Mouse (Mus musculus) limb, embryonic 15.5 days (tissue): Measurements from ENCODE around the gene Ifi27. TPM values are rescaled to one million over a fixed set of nuclear protein-coding genes. Genes with fewer than 3 reads are reported as not detected.
"Not testable (repeated sequence)": the region's sequence is repeated elsewhere in the genome, so short reads cannot be mapped to it uniquely, and the experiment has no call there.

Source experiments
- ATAC-seq: fragments of 200-750 bp; cut with Nextera tagmentation; 2 replicates; pipeline ENCODE4 v1.8.0; 2017; ENCODE audit warnings: low read depth, moderate TSS enrichment; ENCODE audit not compliant: insufficient number of reproducible peaks, low FRiP score, low TSS enrichment
- H3K27ac ChIP-seq: fragments of 300-500 bp; sonication (generic); 2 replicates; pipeline ENCODE4 v1.5.1; 2015; ENCODE audit warnings: moderate library complexity, mild to moderate bottlenecking, inconsistent platforms
- H3K27me3 ChIP-seq: fragments of 300-500 bp; sonication (generic); 2 replicates; pipeline ENCODE4 v1.6.1; 2015; ENCODE audit warnings: inconsistent platforms
- H3K36me3 ChIP-seq: fragments of 300-500 bp; sonication (generic); 2 replicates; pipeline ENCODE4 v1.6.1; 2015; ENCODE audit warnings: inconsistent platforms
- H3K4me1 ChIP-seq: fragments of 300-500 bp; sonication (generic); 2 replicates; pipeline ENCODE4 v1.6.1; 2015; ENCODE audit warnings: inconsistent platforms
- H3K4me2 ChIP-seq: fragments of 300-500 bp; sonication (generic); 2 replicates; pipeline ENCODE4 v1.6.1; 2015; ENCODE audit warnings: mild to moderate bottlenecking, inconsistent platforms
- H3K4me3 ChIP-seq: fragments of 300-500 bp; sonication (generic); 2 replicates; pipeline ENCODE4 v1.5.1; 2015; ENCODE audit warnings: mild to moderate bottlenecking, inconsistent platforms
- H3K9ac ChIP-seq: fragments of 300-500 bp; sonication (generic); 2 replicates; pipeline ENCODE4 v1.6.1; 2015; ENCODE audit warnings: inconsistent platforms
- H3K9me3 ChIP-seq: fragments of 300-500 bp; sonication (generic); 2 replicates; pipeline ENCODE4 v1.6.1; 2016; ENCODE audit warnings: inconsistent platforms
- WGBS: fragments of 180-500 bp; shearing (Covaris S2); methylation state at CpG from one replicate; pipeline ENCODE4 v1.1.7; 2015; 5-methylcytosine and 5-hydroxymethylcytosine counted together
- polyA plus RNA-seq: library from polyadenylated mRNA; unstranded; fragments of >200 nt; fragmentation: Nextera tagmentation; extraction: Ambion mirVana; gene quantifications from 2 replicates; pipeline ENCODE4 v1.2.1, GENCODE M21; 2015

Gene Ifi27
- polyA plus RNA-seq, 1 experiment from 2014 or later = 62.4 TPM

- Histone ChIP-seq H3K27me3 (no peaks in the 10 kb centered on the region), H3K9ac (peak overlapping the region; percentile 78), H3K4me1 (peaks cover 27% of the 10 kb centered on the region), H3K27ac (no peak overlapping the region), H3K4me3 (peak overlapping the region; percentile 93), H3K36me3 (peaks cover 8% of the 10 kb centered on the region; the same call in 1 of the 2 replicates), H3K9me3 (no peaks in the 10 kb centered on the region), H3K4me2 (peak overlapping the region; percentile 63)
- 8% methylated on average over 33 of the region's 33 CpGs for WGBS
- ATAC-seq = no peak
These were observed 8.8 kb upstream of the Ifi27 start for GRCm38 (mm10) chr12:103425016-103425728.

GRCm38 (mm10) chr12:103425729-103426470, 8.1 kb upstream of the Ifi27 start, which contains the start of gene Ddx24:
Gene Ddx24, minus strand, starts transcription at chr12:103425830.
- ATAC-seq = peak; percentile 99
- Histone ChIP-seq H3K9ac (peak within 1 kb of the TSS; percentile 78), H3K27ac (peak within 1 kb of the TSS; percentile 47; the same call in 1 of the 2 replicates), H3K4me2 (peak within 1 kb of the TSS; percentile 63), H3K9me3 (no peaks in the 10 kb centered on the region), H3K36me3 (peaks cover 8% of the 10 kb centered on the region; the same call in 1 of the 2 replicates), H3K4me3 (peak within 1 kb of the TSS; percentile 93), H3K4me1 (peaks cover 27% of the 10 kb centered on the region), H3K27me3 (no peaks in the 10 kb centered on the region)
- 2% methylated on average over 32 of the region's 33 CpGs for WGBS

- 87% methylated on average over 7 of the region's 7 CpGs for WGBS
- peaks cover 22% of the 10 kb centered on the region for H3K4me1 ChIP-seq
- no peak for ATAC-seq
These were observed 7.3 kb upstream of the Ifi27 start for GRCm38 (mm10) chr12:103426710-103427109.

GRCm38 (mm10) chr12:103433430-103433829, 581 bp upstream of the Ifi27 start:
- H3K9me3 ChIP-seq = no peaks in the 10 kb centered on the region
- WGBS = 60% methylated on average over 2 of the region's 2 CpGs
- H3K36me3 ChIP-seq = no peaks in the 10 kb centered on the region
- H3K9ac ChIP-seq = no peak overlapping the region
- no peaks in the 10 kb centered on the region for H3K27me3 ChIP-seq
- ATAC-seq = no peak
- H3K27ac ChIP-seq = peak overlapping the region; percentile 69
- peaks cover 4% of the 10 kb centered on the region; the same call in 1 of the 2 replicates for H3K4me1 ChIP-seq
- no peak overlapping the region for H3K4me2 ChIP-seq
- no peak overlapping the region for H3K4me3 ChIP-seq

More at GRCm38 (mm10) chr12:103426710-103427109, 7.3 kb upstream of the Ifi27 start:
- H3K27me3 ChIP-seq = no peaks in the 10 kb centered on the region
- H3K36me3 ChIP-seq = peaks cover 8% of the 10 kb centered on the region; the same call in 1 of the 2 replicates
- no peak overlapping the region for H3K9ac ChIP-seq
- H3K9me3 ChIP-seq = no peaks in the 10 kb centered on the region
- no peak overlapping the region for H3K4me2 ChIP-seq
- H3K4me3 ChIP-seq = no peak overlapping the region
- no peak overlapping the region for H3K27ac ChIP-seq

- H3K9ac ChIP-seq = no peak overlapping the region
- H3K27ac ChIP-seq = 0 out of 2 replicates have a peak overlapping the region, but pooled peaks have one; percentile 47
- no peaks in the 10 kb centered on the region for H3K9me3 ChIP-seq
- H3K4me1 ChIP-seq = peaks cover 4% of the 10 kb centered on the region; the same call in 1 of the 2 replicates
- H3K36me3 ChIP-seq = no peaks in the 10 kb centered on the region
- H3K4me3 ChIP-seq = peak overlapping the region; percentile 27
- H3K27me3 ChIP-seq = no peaks in the 10 kb centered on the region
- peak overlapping the region; percentile 38 for H3K4me2 ChIP-seq
- no peak for ATAC-seq
These were observed 850 bp downstream of the Ifi27 start for GRCm38 (mm10) chr12:103434861-103435260.

GRCm38 (mm10) chr12:103437601-103438000, 3.6 kb downstream of the Ifi27 start:
- H3K4me1 ChIP-seq = peaks cover 4% of the 10 kb centered on the region; the same call in 1 of the 2 replicates
- no peak overlapping the region for H3K27ac ChIP-seq
- H3K4me2 ChIP-seq = no peak overlapping the region
- no peak for ATAC-seq
- H3K36me3 ChIP-seq = no peaks in the 10 kb centered on the region
- no peaks in the 10 kb centered on the region for H3K27me3 ChIP-seq
- H3K4me3 ChIP-seq = no peak overlapping the region
- H3K9me3 ChIP-seq = no peaks in the 10 kb centered on the region
- no peak overlapping the region for H3K9ac ChIP-seq
- 75% methylated on average over 1 of the region's 1 CpGs for WGBS

- Histone ChIP-seq H3K4me2 (no peak within 1 kb of the TSS), H3K4me3 (no peak within 1 kb of the TSS), H3K9ac (no peak within 1 kb of the TSS), H3K9me3 (no peaks in the 10 kb centered on the region), H3K4me1 (no peaks in the 10 kb centered on the region), H3K27ac (no peak within 1 kb of the TSS), H3K27me3 (no peaks in the 10 kb centered on the region), H3K36me3 (no peaks in the 10 kb centered on the region)
- ATAC-seq = no peak
- 42% methylated on average over 3 of the region's 3 CpGs for WGBS
These were observed 9.5 kb downstream of the Ifi27 start, which contains the start of gene Ifi27l2a for GRCm38 (mm10) chr12:103443524-103443923. Gene Ifi27l2a, minus strand, starts transcription at chr12:103443680.

GRCm38 (mm10) chr12:103444261-103444660, 10.2 kb downstream of the Ifi27 start:
- H3K9me3 ChIP-seq, H3K9ac ChIP-seq, H3K27ac ChIP-seq, H3K4me2 ChIP-seq, H3K36me3 ChIP-seq, H3K4me3 ChIP-seq, H3K4me1 ChIP-seq, H3K27me3 ChIP-seq, ATAC-seq: not testable (repeated sequence)
- 33% methylated on average over 6 of the region's 7 CpGs for WGBS

GRCm38 (mm10) chr12:103445060-103445459, 11.0 kb downstream of the Ifi27 start:
- Histone ChIP-seq H3K27ac (no peak overlapping the region), H3K9ac (no peak overlapping the region), H3K36me3 (no peaks in the 10 kb centered on the region), H3K4me1 (no peaks in the 10 kb centered on the region), H3K4me2 (no peak overlapping the region), H3K9me3 (no peaks in the 10 kb centered on the region), H3K27me3 (no peaks in the 10 kb centered on the region), H3K4me3 (no peak overlapping the region)
- WGBS = 78% methylated on average over 3 of the region's 3 CpGs
- no peak for ATAC-seq

- Histone ChIP-seq H3K27me3 (no peaks in the 10 kb centered on the region), H3K4me3 (no peak overlapping the region), H3K27ac (no peak overlapping the region), H3K9ac (no peak overlapping the region), H3K4me2 (no peak overlapping the region), H3K36me3 (no peaks in the 10 kb centered on the region), H3K4me1 (no peaks in the 10 kb centered on the region), H3K9me3 (no peaks in the 10 kb centered on the region)
- no peak for ATAC-seq
These were observed 19.4 kb downstream of the Ifi27 start for GRCm38 (mm10) chr12:103453361-103453760.

GRCm38 (mm10) chr12:103456727-103457126, 22.7 kb downstream of the Ifi27 start:
- not testable (repeated sequence) for H3K27me3 ChIP-seq, H3K36me3 ChIP-seq, H3K4me3 ChIP-seq, H3K9ac ChIP-seq, H3K9me3 ChIP-seq, ATAC-seq, H3K4me1 ChIP-seq, H3K4me2 ChIP-seq, H3K27ac ChIP-seq
- no CpG with 5 or more reads among the region's 1 CpGs for WGBS

- H3K4me2 ChIP-seq = no peak within 1 kb of the TSS
- H3K27ac ChIP-seq = no peak within 1 kb of the TSS
- no peak within 1 kb of the TSS for H3K9ac ChIP-seq
- no peaks in the 10 kb centered on the region for H3K36me3 ChIP-seq
- no peaks in the 10 kb centered on the region for H3K4me1 ChIP-seq
- H3K4me3 ChIP-seq = no peak within 1 kb of the TSS
- no peak for ATAC-seq
- WGBS = 74% methylated on average over 3 of the region's 3 CpGs
- H3K27me3 ChIP-seq = no peaks in the 10 kb centered on the region
- no peaks in the 10 kb centered on the region for H3K9me3 ChIP-seq
These were observed 23.1 kb downstream of the Ifi27 start, which contains the start of gene Ifi27l2b for GRCm38 (mm10) chr12:103457140-103457539. Gene Ifi27l2b, minus strand, starts transcription at chr12:103457223.
